Mouse (Mus musculus): ENCODE results near the gene Lsm14b.

DNA sequence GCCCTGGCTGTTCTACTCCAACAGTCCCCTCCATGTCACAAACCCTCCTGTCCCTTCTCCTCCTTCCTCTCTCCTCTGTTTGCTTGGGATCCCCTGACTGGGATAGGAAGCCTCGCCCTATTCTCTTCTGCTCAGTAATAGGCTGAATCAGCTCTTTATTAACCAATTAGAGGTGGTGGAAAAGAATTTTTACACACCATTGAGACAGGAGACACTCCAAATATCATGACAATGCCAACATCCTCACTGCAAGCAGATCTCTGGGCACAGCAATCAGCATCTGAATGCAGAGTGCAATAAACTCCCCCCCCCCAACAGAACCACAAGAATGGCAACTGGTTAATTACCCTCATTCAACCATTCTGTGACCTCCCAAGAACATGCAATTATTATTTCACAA is 35.7 kb upstream of the Lsm14b start:
- TF ChIP-seq CTCF (IDR thresholded peaks at IDR 0.05; ENCODE audit: low read depth) (no peak), EP300 (optimal IDR thresholded peaks at IDR 0.05) (no peak)
